13 mouse cellular contexts compared by ENCODE assay signal in the genomic region with DNA sequence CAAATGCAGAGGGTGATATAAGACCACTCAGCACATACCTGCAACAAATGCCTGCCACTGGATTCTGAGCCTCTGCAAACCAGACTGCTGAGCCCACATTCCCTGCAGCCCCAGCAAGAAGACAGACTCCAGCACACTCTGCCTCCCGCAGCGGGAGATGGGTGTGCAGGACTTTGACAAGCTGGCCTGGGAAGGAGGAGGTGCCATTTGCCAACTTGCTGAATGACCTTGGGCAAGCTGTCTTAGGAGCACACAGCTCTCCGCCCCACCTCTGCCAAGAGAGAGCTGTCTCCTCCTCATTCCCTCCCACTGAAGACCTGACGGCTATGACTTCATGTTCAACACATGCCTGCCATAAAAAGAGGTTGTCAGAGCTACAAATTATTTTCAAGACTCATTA.
A peak's percentile ranks its signal among the peaks of the same experiment; 100 is the strongest.
DNase-seq lines count a peak whose midpoint lies in the region; ATAC-seq and TF ChIP-seq lines count a peak whose summit lies in the region.
"Had no signal": no experiment of that assay in that cellular context is flagged by ENCODE, and none has a peak within 500 bp of the region (broad histone marks: within the 10 kb centered on the region; RNA-seq: fewer than 3 reads in every experiment).

No protein-coding gene starts in this region.

- H3K9me3 ChIP-seq in forebrain, embryonic 16.5 days (ENCODE audit: control insufficient read depth, low read length) = no peaks in the 10 kb centered on the region
- H3K9me3 ChIP-seq in forebrain, embryonic 12.5 days = no peaks in the 10 kb centered on the region
- H3K9me3 ChIP-seq in heart, embryonic 12.5 days (replicated peaks) = no peaks in the 10 kb centered on the region
- no peaks in the 10 kb centered on the region for H3K9me3 ChIP-seq in midbrain, postnatal 0 days (ENCODE audit: low read length)
- H3K9me3 ChIP-seq: limb, embryonic 10.5 days; liver, embryonic 15.5 days had no signal

- H3K36me3 ChIP-seq in forebrain, embryonic 16.5 days (ENCODE audit: control insufficient read depth, insufficient read depth) = no peaks in the 10 kb centered on the region
- H3K36me3 ChIP-seq in forebrain, embryonic 12.5 days (replicated peaks) = no peaks in the 10 kb centered on the region
- no peaks in the 10 kb centered on the region for H3K36me3 ChIP-seq in heart, embryonic 12.5 days
- H3K36me3 ChIP-seq in midbrain, postnatal 0 days (ENCODE audit: insufficient read depth, low read length) = no peaks in the 10 kb centered on the region
- H3K36me3 ChIP-seq: limb, embryonic 10.5 days; liver, embryonic 15.5 days had no signal

- 73% methylated on average over 4 of the region's 4 CpGs for WGBS in forebrain, embryonic 16.5 days
- WGBS in forebrain, embryonic 12.5 days = 81% methylated on average over 4 of the region's 4 CpGs
- 47% methylated on average over 4 of the region's 4 CpGs for WGBS in heart, embryonic 12.5 days
- 82% methylated on average over 4 of the region's 4 CpGs for WGBS in midbrain, postnatal 0 days

- DNase-seq in layer of hippocampus, adult 9-11 months = peak; percentile 27
- no peak for DNase-seq in layer of hippocampus, adult 11-12 months (ENCODE audit: low spot score)
- DNase-seq in brain, embryonic 14.5 days (ENCODE audit: low read depth) = peak; percentile 42
- peak; percentile 14 to 36 for DNase-seq in left cerebral cortex, postnatal 25 days (ENCODE audit: low spot score in 2 of 2)
- DNase-seq in midbrain, postnatal 0 days (ENCODE audit: low spot score) = no peak
- DNase-seq: embryo, embryonic 11 days; gastrocnemius, postnatal 10 days; lung, postnatal 4 days had no signal

- no peak for TF ChIP-seq CTCF in brain, embryonic 14.5 days (IDR thresholded peaks at IDR 0.05; ENCODE audit: borderline replicate concordance, extremely low read depth, insufficient read depth, insufficient read length)
- no peak for TF ChIP-seq CTCF in midbrain, postnatal 0 days (IDR thresholded peaks at IDR 0.05)

- no peak overlapping the region for H3K9ac ChIP-seq in forebrain, embryonic 16.5 days (replicated peaks; ENCODE audit: low read depth, low read length)
- H3K9ac ChIP-seq in forebrain, embryonic 12.5 days = no peak overlapping the region
- no peak overlapping the region for H3K9ac ChIP-seq in heart, embryonic 12.5 days
- H3K9ac ChIP-seq in midbrain, postnatal 0 days (replicated peaks; ENCODE audit: low read length, poor library complexity, severe bottlenecking) = no peak overlapping the region
- H3K9ac ChIP-seq: liver, embryonic 15.5 days had no signal

- intact Hi-C loops in left cerebral cortex, postnatal 25 days (cut with DNase I) = loop anchor here (5.0 kb wide), 1 partner anchor 158 kb away; no protein-coding TSS in a partner anchor

- H3K4me2 ChIP-seq in forebrain, embryonic 16.5 days (ENCODE audit: low read length) = no peak overlapping the region
- no peak overlapping the region for H3K4me2 ChIP-seq in forebrain, embryonic 12.5 days
- no peak overlapping the region for H3K4me2 ChIP-seq in heart, embryonic 12.5 days
- no peak overlapping the region for H3K4me2 ChIP-seq in midbrain, postnatal 0 days (ENCODE audit: low read depth, low read length, poor library complexity, severe bottlenecking)
- H3K4me2 ChIP-seq: liver, embryonic 15.5 days had no signal

- H3K27me3 ChIP-seq in forebrain, embryonic 16.5 days (replicated peaks; ENCODE audit: control insufficient read depth, insufficient read depth, low read length) = no peaks in the 10 kb centered on the region
- H3K27me3 ChIP-seq in forebrain, embryonic 12.5 days = 0 out of 2 replicates have a peak, but pooled peaks cover 7% of the 10 kb centered on the region
- H3K27me3 ChIP-seq in heart, embryonic 12.5 days (replicated peaks) = no peaks in the 10 kb centered on the region
- H3K27me3 ChIP-seq in midbrain, postnatal 0 days (ENCODE audit: insufficient read depth, low read length) = no peaks in the 10 kb centered on the region
- H3K27me3 ChIP-seq: liver, embryonic 15.5 days had no signal

- H3K27ac ChIP-seq in forebrain, embryonic 16.5 days (ENCODE audit: low read length) = no peak overlapping the region
- no peak overlapping the region for H3K27ac ChIP-seq in forebrain, embryonic 12.5 days
- H3K27ac ChIP-seq in heart, embryonic 12.5 days (ENCODE audit: poor library complexity, severe bottlenecking) = no peak overlapping the region
- no peak overlapping the region for H3K27ac ChIP-seq in midbrain, postnatal 0 days (ENCODE audit: low read depth, low read length)
- H3K27ac ChIP-seq: limb, embryonic 10.5 days; liver, embryonic 15.5 days had no signal

- ATAC-seq in forebrain, embryonic 16.5 days = peak; percentile 47
- ATAC-seq in forebrain, embryonic 12.5 days (ENCODE audit: low FRiP score) = no peak
- no peak for ATAC-seq in heart, embryonic 12.5 days (ENCODE audit: insufficient number of reproducible peaks, low FRiP score)
- ATAC-seq in midbrain, postnatal 0 days (ENCODE audit: low FRiP score) = no peak

- TF ChIP-seq POLR2A in brain, embryonic 14.5 days (IDR thresholded peaks at IDR 0.05; ENCODE audit: borderline replicate concordance, extremely low read depth, insufficient read depth, insufficient read length, poor library complexity, severe bottlenecking) = no peak

- no peak overlapping the region for H3K4me3 ChIP-seq in forebrain, embryonic 16.5 days (replicated peaks; ENCODE audit: low read length)
- no peak overlapping the region for H3K4me3 ChIP-seq in forebrain, embryonic 12.5 days (replicated peaks)
- H3K4me3 ChIP-seq in heart, embryonic 12.5 days = no peak overlapping the region
- H3K4me3 ChIP-seq in midbrain, postnatal 0 days (ENCODE audit: low read depth, low read length) = no peak overlapping the region
- H3K4me3 ChIP-seq: limb, embryonic 10.5 days; liver, embryonic 15.5 days had no signal

- H3K4me1 ChIP-seq in forebrain, embryonic 16.5 days (replicated peaks; ENCODE audit: control insufficient read depth, insufficient read depth, low read length) = peaks cover 3% of the 10 kb centered on the region
- peaks cover 10% of the 10 kb centered on the region; the same call in 1 of the 2 replicates for H3K4me1 ChIP-seq in forebrain, embryonic 12.5 days
- H3K4me1 ChIP-seq in heart, embryonic 12.5 days (replicated peaks) = no peaks in the 10 kb centered on the region
- peaks cover 2% of the 10 kb centered on the region; the same call in 1 of the 2 replicates for H3K4me1 ChIP-seq in midbrain, postnatal 0 days (ENCODE audit: insufficient read depth, low read length)
- H3K4me1 ChIP-seq: liver, embryonic 15.5 days had no signal

Comparison
In these comparisons a context has a peak if more than half of its experiments do, and no peak if none do; other contexts are left out.
1. DNase-seq: peak in layer of hippocampus, adult 9-11 months (single experiment), brain, embryonic 14.5 days (single experiment) and left cerebral cortex, postnatal 25 days (2 of 2); none in layer of hippocampus, adult 11-12 months (single experiment) and midbrain, postnatal 0 days (single experiment).